Mouse (Mus musculus): ENCODE measurements at regions not wholly inside any gene's neighbourhood (a gene's known extent, or its start where the extent isn't known, plus 50 kb on each side); places are given as distances from the start of the nearest gene placed in this dataset.

DNA sequence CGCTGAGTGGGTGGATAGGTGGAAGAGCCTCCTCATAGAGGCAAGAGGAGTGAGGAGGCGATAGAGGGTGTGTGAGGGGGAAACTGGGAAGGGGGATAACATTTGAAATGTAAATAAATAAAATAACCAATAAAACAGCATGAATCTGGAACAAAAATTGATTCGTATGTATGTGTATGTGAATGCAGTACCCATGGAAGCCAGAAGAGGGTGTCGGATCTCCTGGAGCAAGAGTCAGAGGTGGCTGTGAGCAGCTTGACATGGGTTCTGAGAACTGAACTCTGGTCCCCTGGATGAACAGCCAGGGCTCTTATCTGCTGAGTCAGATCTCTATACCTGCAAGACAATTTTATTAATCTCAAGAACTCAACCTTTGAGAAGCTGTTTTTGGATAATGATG, 81.4 kb downstream of the Tfap2b start:
- DNase-seq (ENCODE audit: low read depth, low spot score), result no peak

DNA sequence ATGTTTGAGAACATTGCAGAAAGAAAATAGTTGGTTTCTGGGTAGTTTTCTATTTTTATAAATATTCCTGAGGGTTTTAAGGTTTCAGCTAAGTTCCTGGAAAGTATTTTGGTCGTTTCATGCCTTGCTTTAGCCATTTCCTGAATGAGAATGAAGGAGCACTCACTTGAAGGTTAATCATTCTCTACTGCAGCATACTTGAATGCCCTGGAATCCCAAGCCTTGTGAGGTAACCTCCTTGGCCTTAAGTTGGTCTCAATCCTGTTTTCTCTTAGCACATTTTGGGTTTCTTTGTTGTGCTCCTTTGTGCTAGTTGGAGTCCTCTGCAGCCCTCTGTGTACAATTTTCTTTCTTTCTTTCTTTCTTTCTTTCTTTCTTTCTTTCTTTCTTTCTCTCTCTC, 112.9 kb downstream of the Tfap2b start:
- DNase-seq (ENCODE audit: low read depth, low spot score), result no peak

DNA sequence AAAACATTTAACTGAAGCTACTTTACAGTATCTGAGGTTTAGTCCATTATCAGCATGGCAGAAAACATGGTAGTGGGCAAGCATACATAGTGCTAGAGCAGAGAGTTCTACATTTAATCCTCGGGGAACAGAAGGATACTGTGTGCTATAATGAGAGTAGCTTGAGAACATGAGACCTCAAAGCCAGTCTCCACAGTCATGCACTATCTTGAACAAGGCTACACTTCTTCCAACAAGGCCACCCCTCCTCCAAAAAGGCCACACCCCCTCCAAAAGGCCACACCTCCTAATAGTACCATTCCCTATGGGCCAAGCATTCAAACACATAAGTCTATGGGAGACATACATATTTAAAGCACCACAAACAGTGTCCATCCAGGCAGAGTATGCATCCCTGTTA, 127.3 kb downstream of the Tfap2b start:
- no peak for DNase-seq (ENCODE audit: low read depth, low spot score)

DNA sequence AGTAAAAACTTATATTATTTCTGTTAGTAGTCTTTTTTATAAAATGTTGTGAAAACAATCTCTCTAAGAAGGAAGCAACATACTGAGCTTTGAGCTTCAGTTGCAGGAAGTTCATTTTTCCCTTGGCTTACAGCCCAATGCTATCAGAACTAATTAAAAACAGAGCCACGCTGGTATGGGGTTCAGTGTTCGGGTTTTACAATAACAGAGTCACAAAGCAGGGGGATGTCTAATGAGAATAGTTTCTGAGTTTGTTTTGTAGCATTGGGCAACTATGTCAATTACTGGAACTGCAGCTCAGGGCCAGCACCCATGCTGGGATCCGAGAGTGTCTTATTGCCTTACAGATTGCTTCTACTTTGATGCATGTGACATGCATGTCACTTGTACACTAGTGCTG, 128.5 kb downstream of the Tfap2b start:
- DNase-seq (ENCODE audit: low read depth, low spot score), result peak; percentile 3

DNA sequence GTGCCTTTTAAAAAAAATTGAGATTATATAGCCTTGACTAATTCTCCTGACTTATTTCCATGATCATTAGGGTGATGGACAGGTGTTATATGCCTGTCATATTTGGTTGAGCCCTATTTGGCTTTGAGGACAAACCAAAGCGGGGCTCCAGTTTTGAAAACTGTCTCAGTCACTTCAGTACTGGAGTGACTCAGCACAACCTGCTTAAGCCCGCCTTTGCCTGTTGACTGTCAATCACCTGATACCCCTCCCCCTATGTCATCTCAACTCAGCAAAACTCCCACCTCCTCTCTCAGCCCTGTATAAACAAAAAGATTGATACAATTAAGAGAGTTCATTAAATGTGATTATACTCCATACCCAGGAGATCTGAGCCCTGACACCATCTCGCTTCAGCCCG, 135.7 kb downstream of the Tfap2b start:
- no peak for DNase-seq (ENCODE audit: low read depth, low spot score)

DNA sequence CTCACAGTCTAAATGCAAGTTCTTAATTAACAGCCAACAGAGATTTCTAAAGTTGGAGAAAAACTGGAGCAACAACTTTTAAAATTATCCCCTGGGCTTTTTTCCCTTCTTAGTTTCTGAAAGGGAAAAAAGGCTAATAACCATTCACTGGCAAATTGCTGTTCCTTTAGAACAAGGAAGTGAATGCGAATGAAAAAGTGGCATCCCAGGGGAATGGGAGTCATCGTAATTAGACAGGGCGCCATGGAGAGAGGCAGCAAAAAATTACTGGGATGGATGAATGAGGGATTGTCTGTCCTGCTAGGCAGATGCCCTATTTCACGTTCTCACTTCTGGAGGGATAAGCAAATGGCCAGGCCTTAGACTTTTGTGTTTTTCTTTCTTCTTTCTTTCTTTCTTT, 141.8 kb downstream of the Tfap2b start:
- DNase-seq (ENCODE audit: low read depth, low spot score), result no peak

DNA sequence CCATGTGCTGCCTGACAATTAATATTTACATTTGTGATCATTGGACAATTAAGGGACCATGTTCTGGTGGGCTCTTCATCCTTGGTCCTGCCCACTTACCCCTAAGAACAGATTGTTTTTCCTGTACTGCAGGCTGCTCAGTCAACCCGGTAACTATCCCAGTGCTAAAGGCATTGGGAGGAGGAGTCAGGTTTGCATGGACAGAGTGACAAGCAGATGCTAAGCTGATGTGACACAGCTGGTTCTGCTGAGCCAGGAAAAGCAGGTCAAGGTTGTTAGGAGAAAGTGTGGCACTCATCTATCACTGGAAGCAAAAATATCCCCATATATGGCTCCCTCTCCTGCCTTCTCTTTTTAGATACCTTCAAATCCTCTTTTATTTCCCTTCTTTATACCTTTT, 176.1 kb downstream of the Tfap2b start:
- DNase-seq (ENCODE audit: low read depth, low spot score), result no peak

DNA sequence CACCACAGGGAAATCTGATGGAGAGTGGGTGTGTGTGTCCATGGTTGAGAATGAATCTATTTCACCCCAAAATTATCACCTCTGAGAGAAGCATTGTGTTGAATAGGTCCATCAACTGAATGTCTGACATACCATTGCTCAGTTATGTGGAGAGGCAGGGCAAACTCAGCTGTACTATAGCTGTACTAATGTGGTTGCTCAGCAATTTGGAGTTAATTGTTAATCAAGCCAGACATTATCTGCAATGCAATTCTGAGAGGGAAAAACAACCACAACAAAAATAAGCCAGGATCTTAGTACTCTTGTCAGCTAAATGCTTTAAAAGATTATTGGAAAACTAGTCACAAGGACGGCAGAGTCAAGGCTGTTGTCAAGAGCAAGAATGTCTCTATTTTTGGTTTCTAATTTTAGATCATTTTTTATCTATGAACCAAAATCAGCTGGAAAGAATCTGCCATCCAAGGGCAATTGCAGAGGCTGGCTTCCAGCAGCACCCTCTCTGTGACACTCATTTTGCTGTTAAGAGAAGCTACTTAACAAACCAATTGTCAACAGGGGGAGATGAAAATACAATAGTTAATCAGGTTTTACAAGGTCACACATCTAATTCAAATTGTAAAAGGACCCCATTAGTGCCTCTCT, 180.3 kb downstream of the Tfap2b start:
- DNase-seq (ENCODE audit: low read depth, low spot score), result no peak

DNA sequence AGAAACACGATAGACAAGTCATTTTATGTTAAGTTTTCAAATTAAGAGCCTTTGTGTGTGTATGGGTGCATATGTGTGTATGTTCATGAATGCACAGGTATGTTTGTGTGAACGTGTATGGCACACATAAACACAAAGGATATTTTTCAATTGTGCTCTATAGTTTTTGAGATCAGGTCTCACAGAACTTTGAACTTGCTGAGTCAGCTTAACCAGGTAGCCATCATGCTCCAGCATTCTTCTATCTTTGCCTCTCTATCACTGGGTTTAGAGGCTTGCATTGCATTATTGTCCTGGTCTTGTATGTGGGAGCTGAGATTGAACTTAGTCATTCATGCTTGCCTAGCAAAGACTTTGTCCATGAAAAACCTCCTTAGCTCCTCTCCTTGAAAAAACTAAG, 198.8 kb downstream of the Tfap2b start:
- no peak for DNase-seq (ENCODE audit: low read depth, low spot score)

DNA sequence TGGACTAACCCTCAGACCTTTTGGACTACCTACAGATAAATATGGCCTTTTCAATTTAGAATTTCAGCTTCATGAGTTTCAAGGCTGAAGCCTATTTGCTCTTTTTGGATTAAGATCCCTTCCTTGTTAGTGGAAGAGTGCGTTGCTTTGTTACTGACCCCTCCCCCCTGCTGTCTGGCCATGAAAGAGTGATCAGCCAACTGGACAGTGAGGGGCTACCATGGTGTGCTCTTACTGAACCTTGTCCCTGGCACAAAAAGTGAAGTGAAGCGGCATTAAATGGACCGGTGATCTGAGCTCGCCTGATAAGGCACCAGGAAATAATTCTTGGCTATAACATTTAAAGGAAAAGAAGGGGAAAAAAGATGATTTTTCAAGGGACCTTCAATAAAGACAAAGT, 203.6 kb downstream of the Tfap2b start:
- no peak for DNase-seq (ENCODE audit: low read depth, low spot score)

DNA sequence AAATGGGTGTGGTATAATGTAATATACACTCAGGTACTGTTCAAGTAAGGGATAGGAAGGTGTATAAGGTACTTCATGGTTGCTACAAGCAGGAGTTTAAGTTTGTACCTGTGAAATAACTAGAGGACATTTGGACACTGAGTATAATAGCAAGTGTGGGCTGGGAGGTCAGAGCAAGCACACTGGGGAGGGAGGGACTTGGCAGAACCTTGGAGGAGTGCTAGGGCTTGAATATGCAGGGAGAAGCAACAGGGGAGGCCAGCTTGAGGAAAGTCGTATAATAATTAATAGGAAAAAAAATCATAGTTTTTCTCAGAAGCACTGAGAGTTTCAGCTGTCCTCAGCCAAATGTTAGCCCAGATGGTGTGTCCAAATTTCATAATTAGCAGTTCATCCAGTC, 212.4 kb downstream of the Tfap2b start:
- no peak for DNase-seq (ENCODE audit: low read depth, low spot score)

DNA sequence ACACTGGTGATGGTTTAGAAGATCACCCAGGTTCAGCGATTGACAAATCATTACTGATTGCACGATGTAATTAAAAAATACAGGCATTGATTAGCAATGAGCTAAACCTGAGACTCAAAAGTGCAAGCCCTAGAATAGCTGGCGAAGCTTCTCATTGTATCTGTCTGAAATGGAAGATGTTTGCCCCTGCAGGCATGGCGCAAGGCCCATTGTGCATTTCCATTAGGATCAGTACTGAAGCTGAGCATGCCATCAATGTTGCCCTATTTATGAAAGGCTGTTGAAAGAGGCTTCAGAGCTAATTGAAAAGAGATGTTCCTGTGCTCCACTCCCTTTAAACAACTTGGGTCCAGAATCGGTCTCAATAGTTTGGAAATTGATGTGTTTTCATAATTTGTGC, 242.1 kb downstream of the Tfap2b start:
- DNase-seq (ENCODE audit: low read depth, low spot score), result no peak

DNA sequence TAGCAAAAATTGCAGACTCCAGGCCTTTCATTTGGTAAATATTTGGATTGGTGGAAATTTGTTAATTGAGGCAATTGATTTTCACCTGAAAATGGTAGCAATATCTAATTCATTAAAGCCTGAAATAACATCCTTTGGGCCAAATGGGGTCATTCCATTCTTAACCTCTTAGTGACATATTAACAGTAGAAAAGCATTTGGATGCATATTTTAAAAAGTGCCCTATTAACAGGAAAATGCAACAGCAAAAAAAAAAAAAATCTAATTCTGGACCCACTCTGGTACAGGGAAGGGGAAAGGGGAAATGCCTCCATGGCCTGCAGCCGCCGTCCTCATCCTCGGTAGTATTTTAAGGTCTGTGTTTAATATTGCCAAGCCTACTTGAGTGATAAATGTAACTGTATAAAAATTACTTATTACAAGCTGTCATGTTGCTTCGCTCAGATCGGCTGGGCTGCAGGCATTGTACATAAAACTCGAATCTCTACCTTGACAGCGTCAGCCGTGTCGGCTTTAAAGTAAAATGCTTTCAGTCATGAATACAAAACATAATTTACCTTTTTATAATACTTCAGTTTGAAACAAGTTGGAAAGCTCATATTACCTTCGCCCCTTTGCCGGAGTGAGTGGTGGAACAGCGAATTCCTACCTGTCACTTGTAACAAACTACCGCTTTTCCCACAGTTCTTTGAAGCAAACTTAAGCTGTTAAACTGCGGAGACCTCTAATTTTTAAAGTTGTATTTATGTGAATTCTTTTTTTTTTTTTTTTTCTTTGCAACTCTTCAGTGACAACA, 250.1 kb downstream of the Tfap2b start:
- DNase-seq (ENCODE audit: low read depth, low spot score), result peak; percentile 17

DNA sequence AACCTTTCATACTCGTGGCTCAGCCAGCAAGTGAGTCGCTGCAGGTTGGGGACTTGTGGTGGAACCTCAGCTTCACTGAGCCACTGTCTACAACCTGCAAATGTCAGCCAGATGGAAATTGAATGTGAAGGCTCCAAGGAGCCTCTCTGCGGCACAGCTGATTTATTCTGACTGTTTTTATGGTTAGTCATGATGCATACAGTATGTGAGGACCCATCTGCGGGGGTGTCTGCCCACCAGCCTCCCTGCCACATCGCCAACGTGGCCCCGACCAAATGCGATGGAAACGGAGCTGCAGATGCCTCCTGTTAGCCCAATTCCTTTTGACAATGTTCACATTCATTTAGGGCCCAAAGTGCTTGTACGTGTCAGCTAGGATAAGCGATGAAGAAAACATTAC, 251.2 kb downstream of the Tfap2b start:
- no peak for DNase-seq (ENCODE audit: low read depth, low spot score)

DNA sequence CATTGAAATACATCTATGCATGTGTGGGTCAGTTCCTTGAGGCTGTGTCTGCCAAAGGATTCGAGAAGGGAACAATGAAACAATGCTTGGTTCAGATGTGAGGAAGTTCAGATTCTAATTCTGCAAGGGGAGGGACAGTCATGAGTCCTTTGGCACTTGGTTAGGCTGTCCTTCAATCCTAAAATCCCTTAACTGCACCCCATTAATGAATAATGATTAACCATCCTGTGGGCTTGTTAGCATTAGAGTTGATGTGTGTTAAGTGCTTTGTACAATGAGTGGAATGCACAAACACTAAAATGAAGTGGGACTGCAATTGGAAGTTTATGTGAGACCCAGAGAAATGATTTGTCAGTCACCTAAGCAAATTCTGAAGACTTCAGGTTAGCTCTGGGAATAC, 264.8 kb downstream of the Tfap2b start:
- DNase-seq (ENCODE audit: low read depth, low spot score), result no peak
